13 mouse cellular contexts compared by ENCODE assay signal in the genomic region with DNA sequence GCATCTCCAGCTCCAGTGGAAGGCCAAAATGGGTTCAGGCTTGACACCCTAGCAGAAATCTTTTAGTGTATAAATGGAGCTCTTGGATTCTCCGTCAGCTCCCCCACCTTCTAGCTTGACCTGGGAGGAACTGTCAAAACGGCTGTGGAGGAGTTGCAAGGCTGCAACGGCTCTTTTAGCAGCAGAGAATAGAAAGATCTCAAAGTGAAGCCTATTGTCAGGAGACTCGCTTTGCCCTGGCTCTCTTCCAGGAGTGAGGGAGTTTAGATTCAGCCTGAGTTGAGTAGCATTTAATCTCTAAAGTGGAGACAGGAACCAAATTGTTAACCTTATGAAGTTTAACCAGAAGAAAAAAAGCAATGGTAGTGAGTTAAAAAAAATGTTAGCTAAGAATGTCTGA.
DNase-seq lines count a peak whose midpoint lies in the region; ATAC-seq lines count a peak whose summit lies in the region.
"Had no signal": no experiment of that assay in that cellular context is flagged by ENCODE, and none has a peak within 500 bp of the region (broad histone marks: within the 10 kb centered on the region; RNA-seq: fewer than 3 reads in every experiment).

No protein-coding gene starts in this region.

- no peak for ATAC-seq in frontal cortex, adult (ENCODE audit: low TSS enrichment)
- ATAC-seq: Patski had no signal

- intact Hi-C loops in heart, postnatal 14 days (cut with DNase I) = no loop called here

- DNase-seq in frontal cortex, postnatal 14 days (ENCODE audit: low spot score in 2 of 2) = peak; percentile 12 to 14
- peak; percentile 42 to 61 for DNase-seq in kidney, postnatal 4 days
- no peak for DNase-seq in kidney, adult 11 months
- DNase-seq in adipocyte (ENCODE audit: low spot score) = peak; percentile 61
- DNase-seq in heart, postnatal 14 days = peak; percentile 4 to 31
- DNase-seq in urinary bladder, postnatal 25 days (ENCODE audit: low spot score) = no peak
- DNase-seq in cerebellum, adult 11-12 months = no peak
- DNase-seq: cerebellum, adult 9-11 months; kidney, adult 9 months; liver, embryonic 13.5 days; thymus, adult 2 months had no signal

Comparison
In these comparisons a context has a peak if more than half of its experiments do, and no peak if none do; other contexts are left out.
1. DNase-seq: peak in frontal cortex, postnatal 14 days (2 of 2), kidney, postnatal 4 days (2 of 2), adipocyte (single experiment) and heart, postnatal 14 days (2 of 2); none in kidney, adult 11 months (single experiment), urinary bladder, postnatal 25 days (single experiment) and cerebellum, adult 11-12 months (single experiment).